Mouse (Mus musculus) cerebellum, postnatal 36 days (tissue): ENCODE data around the gene Sf3a1.
A peak's percentile ranks its signal among the peaks of the same experiment; 100 is the strongest.
"Not testable (repeated sequence)": the region's sequence is repeated elsewhere in the genome, so short reads cannot be mapped to it uniquely, and the experiment has no call there.

Source experiments
- DNase-seq, 2 experiments: peaks; one replicate each; pipeline ENCODE4 v3.0.0; 2021 to 2022; ENCODE audit warnings: mixed read lengths in 2 of 2

The Sf3a1 gene

DNA sequence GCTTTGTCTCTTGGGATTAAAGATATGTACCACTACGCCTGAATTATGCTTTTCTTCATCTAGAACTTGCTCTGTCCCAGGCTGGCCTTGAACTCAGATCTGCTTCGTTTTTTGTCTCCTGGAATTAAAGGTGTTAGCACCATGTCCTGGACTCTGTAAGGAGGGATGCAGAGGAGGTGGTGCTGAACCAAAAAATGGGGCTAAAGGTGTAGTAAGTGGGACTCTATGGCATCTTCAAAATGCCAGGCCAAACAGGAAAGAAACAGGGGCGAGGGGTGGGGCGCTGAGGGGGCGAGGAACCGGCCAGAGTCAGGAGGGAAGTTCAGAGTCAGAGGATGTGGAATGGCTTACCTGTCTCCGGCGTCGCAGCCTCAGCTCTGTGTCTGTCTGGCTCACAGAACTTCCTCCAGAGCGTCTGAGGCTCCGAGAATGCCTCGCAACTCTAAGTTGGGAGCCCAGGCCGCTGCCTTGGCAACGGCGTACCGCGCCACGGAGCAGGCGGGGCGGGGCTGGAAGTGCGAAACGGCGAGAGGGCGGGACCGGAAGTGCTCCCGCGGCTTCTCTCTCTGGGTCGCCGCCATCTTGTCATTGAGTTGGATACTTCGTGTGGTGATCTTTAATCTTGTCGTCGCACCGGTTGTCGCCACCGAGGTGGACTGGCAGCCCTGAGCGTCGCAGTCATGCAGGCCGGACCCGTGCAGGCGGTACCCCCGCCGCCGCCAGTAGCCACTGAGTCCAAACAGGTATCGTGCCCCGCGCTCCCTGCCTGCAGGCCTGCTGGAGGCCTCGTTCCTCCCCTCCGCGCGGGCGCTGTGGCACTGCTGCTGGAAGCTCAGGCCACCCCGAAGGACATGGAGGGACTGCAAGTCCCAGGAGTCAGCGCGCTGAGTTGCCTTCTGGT, at the start of gene Sf3a1, which contains the start of gene Ccdc157:
Gene Sf3a1 (plus strand): TSS at position 543 of the 901 bp plus-strand sequence.
Gene Ccdc157 (minus strand): TSS at position 486 of the 901 bp plus-strand sequence.
- peak; percentile 94 for DNase-seq

DNA sequence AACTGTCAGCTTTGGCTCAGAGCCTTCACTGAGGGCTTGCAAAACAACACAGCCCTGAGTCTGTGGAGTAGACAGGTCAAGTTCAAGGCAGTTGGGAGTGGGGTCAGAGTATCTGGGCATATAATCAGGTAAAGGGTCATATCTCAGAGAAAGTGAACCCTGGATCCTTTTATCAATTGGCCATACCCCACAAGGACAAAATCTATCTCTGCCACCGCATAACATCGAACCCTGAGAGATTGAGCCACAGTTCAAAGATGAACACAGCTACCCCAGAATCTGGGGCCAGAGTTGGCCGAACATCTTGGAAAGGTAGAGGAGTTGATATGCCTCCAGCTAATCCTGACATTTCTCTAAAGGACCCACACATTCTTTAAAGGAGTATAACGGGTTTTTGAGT, 48.1 kb upstream of the Sf3a1 start:
- no peak for DNase-seq

GRCm38 (mm10) chr11:4112861-4113260, 47.3 kb upstream of the Sf3a1 start:
- no peak for DNase-seq

- no peak for DNase-seq
Measured at GRCm38 (mm10) chr11:4113496-4113895, 46.7 kb upstream of the Sf3a1 start.

- no peak for DNase-seq
Measured at GRCm38 (mm10) chr11:4113970-4114369, 46.2 kb upstream of the Sf3a1 start.

DNA sequence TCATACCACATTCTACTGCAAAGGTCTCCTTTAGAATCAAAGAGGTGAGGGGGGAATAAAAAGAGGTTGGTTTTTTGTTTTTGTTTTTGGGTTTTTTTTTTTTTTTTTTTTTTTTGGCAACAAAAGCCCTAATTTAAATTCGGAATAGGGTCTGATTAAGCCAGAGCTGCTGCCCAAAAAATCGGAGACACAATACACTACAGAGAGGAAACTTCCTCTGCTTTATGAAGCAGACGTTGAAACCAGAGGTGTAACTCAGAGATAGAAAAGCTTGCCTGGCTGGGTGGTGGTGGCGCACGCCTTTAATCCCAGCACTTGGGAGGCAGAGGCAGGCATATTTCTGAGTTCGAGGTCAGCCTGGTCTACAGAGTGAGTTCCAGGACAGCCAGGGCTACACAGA, 45.6 kb upstream of the Sf3a1 start:
- DNase-seq = not testable (repeated sequence)

- DNase-seq = no peak
Measured at GRCm38 (mm10) chr11:4115407-4115806, 44.7 kb upstream of the Sf3a1 start.

GRCm38 (mm10) chr11:4116458-4117141, 43.5 kb upstream of the Sf3a1 start:
- no peak for DNase-seq

DNA sequence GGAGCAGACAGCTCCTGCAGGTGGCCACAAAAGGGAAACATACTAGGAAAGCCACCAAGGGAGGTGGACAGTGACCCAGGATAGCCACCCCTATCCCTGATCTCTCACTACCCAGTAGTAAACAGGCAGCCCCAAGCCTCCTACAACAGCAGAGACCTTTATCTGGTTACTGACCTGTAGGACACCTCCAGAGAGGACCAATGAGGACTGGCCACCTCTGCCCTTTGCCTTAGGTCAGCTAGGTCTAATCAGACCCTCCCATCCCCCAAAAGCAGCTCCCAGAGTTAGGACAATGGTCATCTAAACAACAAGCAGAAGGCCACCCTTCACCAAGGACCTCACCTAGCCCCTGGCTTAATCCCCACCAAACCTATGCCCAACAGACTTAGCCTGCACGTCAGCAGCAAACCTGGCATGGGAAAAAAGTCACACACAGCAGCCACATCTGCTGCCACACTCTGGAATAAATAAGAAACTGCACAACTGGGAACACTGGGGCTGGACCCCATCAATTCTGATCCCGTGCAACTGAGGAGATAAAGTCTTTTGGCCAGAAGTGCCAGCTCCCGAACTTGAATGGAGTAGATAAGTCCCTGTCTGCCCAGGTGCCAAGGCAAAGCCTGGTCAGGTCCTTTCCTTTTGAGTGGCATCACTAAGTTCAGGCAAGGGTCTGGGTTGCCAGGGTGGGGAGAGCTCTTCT, 42.6 kb upstream of the Sf3a1 start:
- no peak for DNase-seq

- peak; percentile 78 to 80 for DNase-seq
Measured at GRCm38 (mm10) chr11:4118081-4118921, 41.8 kb upstream of the Sf3a1 start.

DNA sequence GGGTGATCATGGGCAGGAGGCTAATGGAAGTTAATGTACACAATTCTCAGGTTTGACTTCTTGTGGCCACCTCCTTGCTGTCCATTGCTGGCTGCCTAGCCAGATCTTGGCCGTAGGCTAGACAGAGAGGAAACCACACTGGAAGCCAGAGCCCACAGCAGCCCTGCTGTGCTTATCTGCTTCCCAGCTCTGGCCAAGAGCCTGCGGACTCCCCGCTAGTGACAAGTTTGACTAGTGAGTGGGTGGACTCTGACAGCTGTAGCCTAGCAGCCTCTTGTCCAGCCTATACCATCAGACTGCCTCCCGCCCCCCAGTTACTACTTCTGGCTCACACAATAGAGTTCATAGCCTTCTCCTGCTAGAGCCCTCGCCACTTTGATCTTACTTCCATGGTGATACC, 40.5 kb upstream of the Sf3a1 start:
- DNase-seq = no peak

DNA sequence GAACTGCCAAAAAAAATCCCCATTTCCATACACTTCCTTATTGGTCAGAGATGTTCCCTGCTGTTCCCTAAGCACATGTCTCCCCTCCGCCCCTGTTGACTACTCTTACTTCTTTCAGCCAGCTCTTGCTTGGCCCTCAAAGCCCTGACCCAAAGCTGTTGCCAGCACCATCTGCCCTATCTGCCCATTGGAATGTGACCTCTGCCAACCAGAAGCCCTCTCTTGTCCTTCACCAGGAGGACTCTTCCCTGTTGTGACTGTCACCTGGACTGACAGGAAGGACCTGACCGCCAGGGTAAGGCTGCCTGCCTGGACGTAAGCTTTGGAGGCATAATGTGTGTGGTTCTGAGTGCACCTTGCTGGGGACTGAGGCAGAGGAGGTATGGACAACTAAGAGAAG, 38.5 kb upstream of the Sf3a1 start:
- no peak for DNase-seq

- no peak for DNase-seq
Measured at GRCm38 (mm10) chr11:4122226-4122625, 37.9 kb upstream of the Sf3a1 start.

- no peak for DNase-seq
Measured at GRCm38 (mm10) chr11:4122742-4123579, 37.2 kb upstream of the Sf3a1 start, which contains the start of gene Sec14l2. TSS of gene Sec14l2 (minus strand) at chr11:4123415.

DNA sequence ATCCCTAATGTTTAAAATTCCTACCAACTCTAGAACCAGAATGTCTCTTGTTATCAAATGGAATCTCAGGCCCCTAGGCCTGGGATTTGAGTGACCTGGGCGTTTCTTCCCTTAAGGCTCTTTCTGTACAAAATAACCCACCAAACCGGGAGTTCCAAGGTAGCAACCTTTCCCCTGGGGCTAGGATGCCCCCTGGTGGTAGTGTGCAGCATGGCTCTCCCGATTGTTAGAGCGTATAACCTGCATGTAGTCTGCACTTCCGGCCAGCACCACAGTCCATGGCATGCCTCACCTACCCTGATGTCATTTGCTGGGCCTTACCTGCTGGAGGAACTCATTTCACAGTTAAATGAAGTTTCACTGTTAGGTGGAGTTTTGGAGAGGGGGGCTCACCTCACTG, 36.2 kb upstream of the Sf3a1 start:
- peak in 1 of 2 experiments; percentile 30 for DNase-seq

DNA sequence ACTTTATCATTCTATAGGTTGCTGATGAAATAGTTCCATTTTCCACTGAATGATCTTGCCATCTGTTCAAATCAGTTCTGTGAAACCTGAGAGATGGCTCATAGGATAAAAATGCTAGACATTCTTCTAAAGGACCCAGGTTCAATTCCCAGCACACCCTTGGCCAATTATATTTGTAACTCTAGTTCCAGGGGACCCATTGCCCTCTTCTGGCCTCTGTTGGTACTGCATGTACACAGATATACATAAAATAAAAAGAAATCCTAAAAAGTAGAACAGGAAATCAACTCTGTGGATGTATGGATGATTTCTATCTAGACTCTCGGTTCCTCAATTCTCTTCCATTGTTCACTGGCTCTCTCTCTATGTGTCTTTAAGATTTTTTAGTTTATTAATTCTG, 33.1 kb upstream of the Sf3a1 start:
- DNase-seq = no peak

GRCm38 (mm10) chr11:4128461-4128860, 31.7 kb upstream of the Sf3a1 start:
- DNase-seq = not testable (repeated sequence)

GRCm38 (mm10) chr11:4133450-4133849, 26.7 kb upstream of the Sf3a1 start:
- DNase-seq = no peak

GRCm38 (mm10) chr11:4134400-4134799, 25.8 kb upstream of the Sf3a1 start:
- DNase-seq = no peak

DNA sequence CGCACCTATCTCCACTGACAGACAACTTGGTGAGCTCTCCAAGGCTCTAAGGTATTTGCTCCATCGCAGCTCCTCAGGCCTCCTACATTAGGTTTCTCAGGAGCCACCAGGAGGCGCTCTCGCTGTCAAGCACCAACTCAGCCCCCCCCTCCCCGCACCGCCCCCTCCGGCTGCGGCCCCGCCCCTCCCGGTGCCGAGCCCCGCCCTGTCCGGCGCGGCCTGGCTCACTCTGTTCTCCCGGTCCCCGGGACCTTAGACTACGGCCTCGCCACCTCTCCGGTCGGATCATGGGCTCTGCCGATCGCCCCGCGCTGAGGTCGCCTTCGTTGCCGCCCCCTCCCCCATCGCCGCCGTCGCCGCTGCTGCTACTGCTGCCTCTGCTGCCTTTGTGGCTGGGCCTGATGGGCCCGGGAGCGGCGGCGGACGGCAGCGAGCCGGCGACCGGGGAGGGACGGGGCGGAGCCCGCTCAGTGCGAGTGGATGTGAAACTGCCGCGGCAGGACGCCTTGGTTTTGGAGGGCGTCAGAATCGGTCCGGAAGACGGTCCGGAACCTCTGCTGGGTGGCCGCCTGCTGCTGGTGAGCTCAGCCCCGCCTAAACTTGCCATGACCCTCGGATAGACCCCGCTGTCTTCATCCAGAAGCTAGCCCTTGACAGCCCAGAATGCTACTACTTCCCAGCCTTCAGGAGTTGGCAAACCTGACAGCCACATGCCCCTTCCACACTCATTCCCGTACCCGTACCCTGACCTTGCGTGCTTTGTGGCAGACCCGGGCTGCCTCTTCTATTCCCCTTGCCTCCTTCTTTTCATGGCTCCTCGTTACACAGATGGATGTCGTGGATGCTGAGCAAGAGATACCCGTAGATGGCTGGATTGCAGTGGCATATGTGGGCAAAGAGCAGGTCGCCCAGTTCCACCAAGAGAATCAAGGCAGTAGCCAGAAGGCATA, 24.9 kb upstream of the Sf3a1 start, which contains the start of gene Rnf215:
Gene Rnf215 (plus strand): TSS at position 217 of the 950 bp plus-strand sequence.
- peak; percentile 93 to 94 for DNase-seq
